Mouse (Mus musculus) olfactory bulb, adult 2 months (tissue): ENCODE measurements around the gene Rpl35.

ENCODE experiments used
- CTCF ChIP-seq: fragments of 200-500 bp; IDR thresholded peaks from 2 replicates; pipeline ENCODE4 v1.5.1; 2012; ENCODE audit warnings: low read depth, mild to moderate bottlenecking, low read length, moderate library complexity; ENCODE audit not compliant: insufficient read depth
- POLR2A ChIP-seq: fragments of 200-500 bp; IDR thresholded peaks from 2 replicates; pipeline ENCODE4 v1.6.1; 2012; ENCODE audit warnings: mild to moderate bottlenecking, low read depth, low read length, moderate library complexity; ENCODE audit not compliant: insufficient read depth

GRCm38 (mm10) chr2:38977837-38978236, 27.6 kb downstream of the Rpl35 start:
- TF ChIP-seq CTCF: no peak
- no peak for TF ChIP-seq POLR2A
